Mouse (Mus musculus) forelimb bud, embryonic 11.5 days (tissue): ENCODE measurements around the gene Fnip2.
"Not testable (repeated sequence)": the region's sequence is repeated elsewhere in the genome, so short reads cannot be mapped to it uniquely, and the experiment has no call there.

Experiments used
- DNase-seq: peaks from one replicate; pipeline ENCODE4 v3.0.0-alpha.2; 2012; ENCODE audit warnings: low read depth, low spot score

The Fnip2 gene

GRCm38 (mm10) chr3:79478400-79478799 is 89.2 kb downstream of the Fnip2 start:
- no peak for DNase-seq

DNA sequence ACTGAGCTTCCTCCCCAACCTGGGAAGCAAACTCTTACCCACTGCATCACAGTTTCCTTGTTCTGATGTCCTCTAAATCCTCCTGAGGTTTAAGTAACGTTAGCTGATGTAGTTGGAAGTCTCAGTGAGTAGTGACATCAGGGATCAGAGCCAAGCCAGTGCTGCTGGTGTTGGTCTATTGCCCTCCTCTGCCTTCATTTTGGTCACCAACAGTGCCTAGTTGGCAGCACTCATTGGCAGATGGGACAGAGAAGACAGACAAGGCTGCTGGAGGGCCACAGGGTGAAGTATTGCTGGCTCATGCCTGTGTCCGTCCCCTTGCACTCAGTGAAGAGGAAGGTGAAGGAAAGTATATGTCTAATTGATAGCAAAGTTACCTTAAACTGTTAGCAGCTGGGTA is 91.6 kb downstream of the Fnip2 start:
- DNase-seq, result no peak

DNA sequence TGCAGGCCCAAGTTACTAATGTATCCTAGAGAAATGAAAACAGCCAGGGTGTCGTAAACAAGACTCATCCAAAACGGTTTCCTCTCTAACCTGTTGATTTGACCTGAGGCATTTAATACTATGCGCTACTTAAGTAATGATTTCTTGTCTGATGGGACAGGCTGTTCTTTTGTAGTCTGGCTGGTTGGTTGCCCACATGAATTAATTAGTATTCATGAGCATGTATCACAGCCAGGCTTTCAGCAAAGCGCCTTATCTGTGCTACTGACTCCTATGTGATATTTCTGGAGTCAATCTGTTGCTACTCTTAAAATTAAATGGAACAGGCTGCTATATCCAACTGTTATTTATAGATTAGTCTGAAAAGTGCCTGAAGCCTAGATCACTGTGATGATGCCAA is 92.7 kb downstream of the Fnip2 start:
- no peak for DNase-seq

GRCm38 (mm10) chr3:79472362-79472761 is 95.2 kb downstream of the Fnip2 start:
- DNase-seq, result no peak

DNA sequence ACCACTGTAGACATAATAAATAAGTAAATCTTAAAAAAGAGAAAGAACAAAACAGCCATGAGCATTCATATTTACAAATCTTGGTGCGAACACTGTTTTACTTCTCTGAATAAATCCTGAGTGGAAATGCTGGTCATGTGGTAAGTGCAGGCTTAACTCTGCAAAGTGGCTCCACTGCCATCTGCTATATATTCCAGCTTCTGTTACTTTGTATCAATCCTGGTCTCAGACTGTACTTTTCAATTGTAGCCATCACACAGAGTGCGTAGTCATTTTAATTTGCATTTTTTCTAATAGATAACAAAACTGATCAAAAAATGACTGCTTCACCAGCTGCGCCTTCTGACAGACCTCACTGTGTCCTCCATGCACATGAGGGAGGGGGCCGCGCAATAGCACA is 98.2 kb downstream of the Fnip2 start:
- no peak for DNase-seq

- no peak for DNase-seq
Measured at GRCm38 (mm10) chr3:79458651-79459275, 108.8 kb downstream of the Fnip2 start.

DNA sequence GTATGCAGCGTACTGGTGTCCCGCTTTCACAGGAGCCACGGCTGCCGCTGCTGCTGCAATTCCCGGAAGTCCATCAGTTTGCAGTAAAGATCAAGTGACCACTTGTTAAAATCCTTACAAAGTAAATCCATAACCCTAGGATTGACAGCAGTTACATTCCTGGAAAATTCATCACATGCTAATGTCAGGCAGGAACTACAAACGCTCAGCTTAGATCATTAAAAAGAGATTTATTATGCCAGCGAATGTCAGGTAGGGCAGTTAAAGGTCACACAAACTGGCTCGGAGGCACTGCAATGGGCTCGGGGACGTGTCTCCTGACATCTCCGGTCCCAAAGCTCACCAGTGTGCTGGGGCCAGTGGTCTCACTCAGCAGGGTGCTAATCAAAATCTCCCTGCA is 111.8 kb downstream of the Fnip2 start:
- peak; percentile 54 for DNase-seq

- DNase-seq, result no peak
Measured at GRCm38 (mm10) chr3:79452696-79453263, 114.8 kb downstream of the Fnip2 start.

DNA sequence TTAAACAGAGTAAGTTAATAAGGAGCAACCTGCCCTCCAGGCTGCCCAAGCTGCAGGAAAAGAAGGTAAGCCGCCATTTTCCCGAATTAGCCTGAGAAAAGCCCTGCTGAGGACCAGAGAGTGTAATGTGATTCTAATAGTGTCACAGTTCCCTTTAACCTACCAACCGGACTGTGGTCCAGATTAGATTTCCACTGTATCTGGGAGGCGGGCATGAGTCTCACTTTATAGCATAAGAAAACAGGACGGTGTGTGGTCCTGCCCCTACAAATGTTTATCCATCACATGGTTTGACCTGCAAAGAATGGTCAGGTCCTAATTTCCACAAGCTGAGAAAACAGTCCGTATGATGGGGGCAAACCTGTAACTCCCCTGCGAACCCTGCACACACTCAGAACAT is 118.2 kb downstream of the Fnip2 start:
- no peak for DNase-seq

- no peak for DNase-seq
Measured at GRCm38 (mm10) chr3:79448421-79448820, 119.2 kb downstream of the Fnip2 start.

- DNase-seq, result not testable (repeated sequence)
Measured at GRCm38 (mm10) chr3:79446648-79447047, 120.9 kb downstream of the Fnip2 start.

DNA sequence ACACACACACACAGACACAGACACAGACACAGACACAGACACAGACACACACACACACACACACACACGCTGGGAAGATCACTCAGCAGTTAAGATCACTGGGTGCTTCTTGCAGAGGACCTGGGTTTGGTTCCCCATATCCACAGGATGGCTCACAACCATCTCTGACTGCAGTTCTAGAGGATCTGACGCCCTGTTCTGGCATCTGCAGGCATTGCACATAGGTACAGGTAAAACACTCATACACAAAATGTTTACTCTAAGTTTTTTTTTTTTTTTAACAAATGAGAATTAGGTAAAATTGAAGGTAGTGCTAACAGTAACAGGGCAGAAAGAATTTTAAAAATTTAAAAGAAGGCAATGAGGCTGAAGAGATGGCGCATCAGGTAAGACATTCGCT is 121.5 kb downstream of the Fnip2 start:
- DNase-seq, result no peak

- no peak for DNase-seq
Measured at GRCm38 (mm10) chr3:79445041-79445440, 122.6 kb downstream of the Fnip2 start.

GRCm38 (mm10) chr3:79443850-79444249 is 123.7 kb downstream of the Fnip2 start:
- DNase-seq, result no peak

DNA sequence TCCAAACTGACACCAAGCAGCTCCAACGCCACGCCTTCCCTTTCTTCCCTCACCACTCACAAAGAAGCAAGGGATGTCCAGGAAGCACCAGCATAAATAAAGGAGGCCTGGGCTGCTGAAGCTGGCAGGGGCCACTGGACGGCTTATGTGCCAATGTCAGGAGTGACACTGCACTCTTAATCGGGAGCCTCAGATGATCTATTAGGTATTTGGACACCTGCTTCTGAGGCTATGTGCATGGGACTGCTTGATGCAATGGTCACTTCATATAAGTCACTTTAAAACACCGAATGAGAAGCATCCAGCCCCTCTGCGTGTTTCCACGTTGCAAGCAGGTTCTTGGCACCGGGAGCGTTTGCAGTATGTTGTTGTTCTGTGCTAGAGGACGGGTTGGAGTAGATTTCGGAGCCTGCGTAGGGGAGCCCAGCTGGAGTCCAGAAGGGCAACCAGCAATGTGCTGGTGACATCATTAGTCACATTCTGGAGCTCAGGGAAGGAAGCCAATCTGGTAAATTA is 126.6 kb downstream of the Fnip2 start:
- no peak for DNase-seq

DNA sequence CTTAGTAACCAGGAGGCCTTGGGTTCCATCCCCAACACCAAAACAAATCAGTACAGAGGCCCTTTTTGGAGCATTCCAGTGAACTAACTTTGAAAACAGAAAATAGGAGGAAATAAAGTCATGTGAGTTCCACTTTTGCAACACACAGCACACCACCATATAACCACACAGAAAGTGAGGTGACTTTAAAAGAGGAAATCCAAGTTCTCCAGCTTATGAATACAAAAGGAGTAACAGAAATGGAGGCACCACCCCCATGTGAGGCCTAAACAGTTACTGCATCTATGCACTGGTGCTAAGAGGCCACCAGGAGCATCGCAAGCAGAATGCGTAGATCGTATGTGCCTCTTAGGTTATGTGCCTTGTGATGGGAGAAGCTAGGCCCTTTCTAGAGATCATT is 129.3 kb downstream of the Fnip2 start:
- no peak for DNase-seq

DNA sequence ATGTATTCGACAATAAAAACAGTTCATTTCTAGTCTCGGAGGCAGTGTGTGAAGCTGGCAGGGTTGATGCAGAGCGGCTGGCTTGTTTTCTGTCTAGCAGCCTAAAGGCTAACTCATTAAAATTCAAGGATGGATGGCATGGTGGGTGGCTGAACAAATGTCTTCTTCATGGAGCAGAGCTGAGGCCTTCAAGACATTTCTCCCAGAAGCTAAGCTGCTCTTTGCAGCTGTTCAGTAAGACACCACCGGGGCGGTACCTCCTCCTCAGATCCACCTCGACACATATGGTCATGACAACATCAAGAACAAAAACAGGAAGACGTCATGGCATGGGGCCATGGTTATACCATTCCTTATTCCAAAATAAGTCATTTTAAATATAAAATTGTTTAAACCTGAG is 131.4 kb downstream of the Fnip2 start:
- no peak for DNase-seq

DNA sequence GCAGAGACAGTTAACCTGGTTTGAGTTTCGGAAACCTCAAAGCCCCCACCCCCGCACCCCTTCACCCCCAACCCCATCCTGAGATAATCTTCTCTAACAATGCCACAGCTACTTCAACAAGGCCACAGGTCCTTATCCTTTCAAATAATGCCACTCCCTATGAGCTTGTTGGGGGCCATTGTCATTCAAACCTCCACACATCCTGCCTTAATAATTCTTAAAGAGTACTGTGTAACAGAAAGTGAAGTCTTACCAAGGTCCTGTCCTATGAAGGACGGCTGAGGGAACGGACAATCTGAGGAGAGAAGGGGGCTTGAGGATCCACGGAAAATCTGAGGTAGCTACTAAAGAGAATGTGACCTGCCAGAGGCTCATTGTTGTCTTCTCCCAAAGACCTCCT is 132.6 kb downstream of the Fnip2 start:
- no peak for DNase-seq

DNA sequence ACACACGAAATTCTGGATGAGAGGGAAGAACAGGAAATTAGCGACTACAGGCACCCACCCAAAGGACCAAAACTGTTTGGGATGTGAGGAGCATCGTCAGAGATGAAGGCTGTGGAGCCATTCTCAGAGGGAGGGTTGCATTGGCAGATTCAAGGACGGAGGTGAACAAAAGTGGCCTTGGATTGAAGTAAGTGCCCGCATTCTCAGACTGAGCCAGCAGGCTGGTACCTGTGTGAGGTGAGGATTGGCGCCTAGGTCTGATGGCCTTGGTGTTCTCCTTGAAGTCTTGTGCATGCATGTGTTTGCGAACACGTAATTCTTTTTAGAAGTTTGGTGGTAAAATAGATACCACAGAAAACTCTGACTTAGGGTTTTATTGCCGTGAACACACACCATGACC is 133.2 kb downstream of the Fnip2 start:
- DNase-seq, result no peak

DNA sequence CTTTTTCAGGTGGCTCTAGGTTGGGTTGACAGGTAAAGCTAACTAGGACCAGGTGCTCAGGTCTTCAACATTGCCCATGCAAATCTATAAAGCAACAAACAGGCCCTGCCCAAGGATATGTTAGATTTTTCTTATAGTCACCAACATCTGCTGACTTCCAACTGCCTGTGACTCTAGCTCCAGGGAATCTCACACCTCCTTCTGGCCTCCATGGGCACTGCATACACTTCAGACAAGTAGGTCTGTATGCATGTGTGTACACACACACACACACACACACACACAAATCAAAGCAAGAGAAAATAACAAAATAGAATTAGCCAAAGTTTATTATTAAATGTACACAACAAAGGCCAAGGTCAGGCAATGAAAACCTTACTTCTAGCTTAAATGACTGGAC is 134.0 kb downstream of the Fnip2 start:
- no peak for DNase-seq

DNA sequence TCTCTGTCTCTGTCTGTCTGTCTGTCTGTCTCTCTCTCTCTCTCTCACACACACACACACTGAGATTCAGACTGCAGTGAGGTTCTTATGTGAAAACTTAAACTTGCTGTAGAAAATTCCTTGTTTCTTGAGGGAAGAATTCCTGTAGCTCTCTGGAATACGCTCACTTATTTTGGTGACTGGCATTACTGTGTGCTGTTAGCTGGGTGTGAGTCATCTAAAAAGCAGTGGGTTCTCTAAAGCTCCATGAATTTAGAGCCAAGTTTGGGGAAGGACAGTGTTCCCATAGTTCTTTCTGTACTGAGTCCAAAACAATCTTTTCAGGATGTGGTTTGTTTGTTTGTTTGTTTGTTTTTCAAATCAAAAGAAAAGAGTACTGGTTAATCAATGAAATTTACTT is 142.2 kb downstream of the Fnip2 start:
- no peak for DNase-seq

- no peak for DNase-seq
Measured at GRCm38 (mm10) chr3:79418921-79419320, 148.7 kb downstream of the Fnip2 start.

DNA sequence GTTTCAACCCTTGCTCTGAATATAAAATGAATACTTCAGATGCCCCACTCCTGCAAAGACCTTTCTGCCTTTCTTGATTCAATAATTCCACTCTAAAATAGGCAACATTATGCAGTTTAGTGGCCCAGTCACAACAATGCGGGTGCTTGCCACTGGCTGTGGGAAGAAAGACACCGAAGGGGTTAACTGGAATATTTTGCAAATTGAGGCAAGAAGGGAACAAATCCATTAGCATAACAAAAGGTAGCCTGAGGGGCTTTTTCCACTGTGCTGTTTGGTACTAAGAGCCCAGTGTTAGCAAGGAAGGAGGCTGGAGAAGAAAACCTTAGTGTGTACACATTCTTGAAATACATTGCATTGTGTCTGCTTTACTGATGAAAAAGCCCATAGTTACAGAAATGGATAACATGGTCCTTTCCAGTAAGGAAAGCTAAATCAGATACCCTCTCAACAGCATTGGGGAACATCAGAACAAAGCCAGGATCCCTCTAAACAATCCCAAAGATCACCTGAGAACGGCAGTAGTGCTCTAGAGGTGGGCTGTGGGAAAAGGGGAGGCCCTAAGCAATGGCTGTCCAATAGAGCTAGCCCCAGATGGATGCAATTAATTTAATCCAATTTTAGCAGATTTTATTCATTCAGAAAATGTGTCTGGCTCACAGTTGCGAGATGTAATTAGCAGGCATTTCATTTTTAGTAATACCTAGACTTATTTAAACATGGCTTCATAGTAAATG is 150.5 kb downstream of the Fnip2 start:
- no peak for DNase-seq
